Mouse (Mus musculus) liver, embryonic 14.5 days (tissue): Measurements from ENCODE around the gene Lta. TPM values are rescaled to one million over a fixed set of nuclear protein-coding genes. Genes with fewer than 3 reads are reported as not detected.

ENCODE experiments used
- ATAC-seq: fragments of 200-750 bp; cut with Nextera tagmentation; 2 replicates; pipeline ENCODE4 v1.8.0; 2017; ENCODE audit warnings: moderate number of reproducible peaks, mild to moderate bottlenecking, moderate library complexity; ENCODE audit not compliant: insufficient read depth
- DNase-seq, 3 experiments: peaks; one replicate each; pipeline ENCODE4 v3.0.0-alpha.2; 2012 to 2013; ENCODE audit warnings: low read depth in 3 of 3, low spot score in 3 of 3
- H3K27ac ChIP-seq: fragments of 300-500 bp; sonication (generic); 2 replicates; pipeline ENCODE4 v1.5.1; 2014; ENCODE audit warnings: moderate library complexity, mild to moderate bottlenecking, control low read depth, inconsistent platforms
- H3K27me3 ChIP-seq: fragments of 300-500 bp; sonication (generic); 2 replicates; pipeline ENCODE4 v1.6.1; 2014; ENCODE audit warnings: mild to moderate bottlenecking, low read length, moderate library complexity; ENCODE audit not compliant: control insufficient read depth, insufficient read depth
- H3K36me3 ChIP-seq: fragments of 300-500 bp; sonication (generic); replicated peaks from 2 replicates; pipeline ENCODE4 v1.6.1; 2014; ENCODE audit warnings: low read depth; ENCODE audit not compliant: control insufficient read depth, insufficient read depth
- H3K4me1 ChIP-seq, 2 experiments: fragments of 200-500 bp in 1 of 2; fragments of 300-500 bp in 1 of 2; sonication (generic) in 1 of 2; replicated peaks; 2 replicates each; pipeline ENCODE4 v1.6.1; 2012 to 2014; ENCODE audit warnings: antibody characterized with exemption in 1 of 2, inconsistent platforms in 1 of 2, low read length in 1 of 2; ENCODE audit not compliant: control insufficient read depth in 2 of 2, insufficient read depth in 2 of 2
- H3K4me2 ChIP-seq: fragments of 300-500 bp; sonication (generic); 2 replicates; pipeline ENCODE4 v1.6.1; 2014; ENCODE audit warnings: low read depth, mild to moderate bottlenecking, control low read depth, moderate library complexity
- H3K4me3 ChIP-seq, 2 experiments: fragments of 200-500 bp in 1 of 2; fragments of 300-500 bp in 1 of 2; sonication (generic) in 1 of 2; 2 replicates each; pipeline ENCODE4 v1.5.1; 2012 to 2014; ENCODE audit warnings: low read depth in 2 of 2, low read length in 2 of 2, mild to moderate bottlenecking in 2 of 2, control low read depth in 1 of 2, inconsistent platforms in 1 of 2, moderate library complexity in 1 of 2; ENCODE audit not compliant: insufficient read depth in 1 of 2
- H3K9ac ChIP-seq: fragments of 300-500 bp; sonication (generic); replicated peaks from 2 replicates; pipeline ENCODE4 v1.6.1; 2014; ENCODE audit warnings: mild to moderate bottlenecking, control low read depth, moderate library complexity
- H3K9me3 ChIP-seq: fragments of 300-500 bp; sonication (generic); 2 replicates; pipeline ENCODE4 v1.6.1; 2016; ENCODE audit warnings: low read length, mixed read lengths; ENCODE audit not compliant: control insufficient read depth
- CTCF ChIP-seq: IDR thresholded peaks from 2 replicates; pipeline ENCODE4 v1.5.1; 2016; ENCODE audit warnings: antibody characterized with exemption, low read depth, control low read depth
- EP300 ChIP-seq: IDR thresholded peaks from 2 replicates; pipeline ENCODE4 v1.6.1; 2016; ENCODE audit warnings: antibody characterized with exemption, low read depth
- WGBS: fragments of 180-500 bp; shearing (Covaris S2); extraction: QIAGEN DNeasy Blood & Tissue Kit; methylation state at CpG from one replicate; pipeline ENCODE4 v1.1.7; 2014; ENCODE audit not compliant: insufficient replicate concordance; 5-methylcytosine and 5-hydroxymethylcytosine counted together
- polyA plus RNA-seq, 2 experiments: library from polyadenylated mRNA; depleted of rRNA in 1 of 2; stranded (reverse) in 1 of 2; unstranded in 1 of 2; fragments of >200 nt; fragmentation: Nextera tagmentation in 1 of 2; extraction: Ambion mirVana in 1 of 2; gene quantifications; 2 replicates each; pipeline versions ENCODE4 v1.2.1 to v1.2.3; 2012 to 2014

Gene Lta
- polyA plus RNA-seq, 2 experiments: 0.07 TPM; not detected in 1

DNA sequence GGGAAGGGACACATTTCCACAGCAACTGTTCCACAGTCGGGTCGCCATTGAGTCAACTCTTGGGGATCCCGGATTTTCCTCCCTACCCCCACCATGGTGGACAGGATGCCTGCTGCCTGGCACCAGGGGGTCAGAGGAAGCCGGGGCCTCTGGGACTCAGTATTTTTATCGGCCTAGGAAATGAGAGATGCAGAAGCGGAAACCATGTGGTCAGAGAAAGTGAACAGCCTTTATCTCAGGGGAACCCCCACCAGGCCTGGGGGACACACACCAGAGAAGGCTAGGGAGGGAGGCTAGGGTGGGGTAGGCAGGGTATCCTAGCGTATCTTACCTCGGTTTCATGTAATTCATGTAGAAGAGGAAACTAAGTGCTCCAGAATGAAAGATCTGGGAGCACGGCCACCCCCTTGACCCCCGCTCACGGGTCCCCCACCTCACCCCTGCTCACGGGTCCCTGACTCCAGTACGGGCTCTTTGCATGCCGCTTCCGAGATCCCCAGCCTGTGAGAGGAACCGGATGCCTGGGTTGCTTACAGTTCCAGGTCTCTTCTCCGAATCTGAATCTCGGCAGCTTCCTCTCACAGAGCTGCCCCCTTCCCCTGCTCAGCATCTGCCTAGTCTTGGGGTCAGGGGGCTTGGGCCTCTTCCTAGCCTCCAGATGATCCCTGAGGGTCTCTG is 13.5 kb upstream of the Lta start:
- Histone ChIP-seq H3K36me3 (no peaks in the 10 kb centered on the region; the same call in 1 of the 2 replicates), H3K27ac (no peak overlapping the region), H3K4me2 (no peak overlapping the region), H3K4me1 (peaks cover 0 to 9% of the 10 kb centered on the region in 2 experiments; a peak in 1 of 4 replicates), H3K27me3 (no peaks in the 10 kb centered on the region), H3K9ac (no peak overlapping the region), H3K9me3 (no peaks in the 10 kb centered on the region), H3K4me3 (no peak overlapping the region)
- peak; percentile 48; the same call in 1 of the 2 replicates for ATAC-seq
- TF ChIP-seq EP300 (peak; percentile 5; the same call in 1 of the 2 replicates), CTCF (no peak)
- DNase-seq: no peak
- WGBS: 11% methylated on average over 18 of the region's 18 CpGs

DNA sequence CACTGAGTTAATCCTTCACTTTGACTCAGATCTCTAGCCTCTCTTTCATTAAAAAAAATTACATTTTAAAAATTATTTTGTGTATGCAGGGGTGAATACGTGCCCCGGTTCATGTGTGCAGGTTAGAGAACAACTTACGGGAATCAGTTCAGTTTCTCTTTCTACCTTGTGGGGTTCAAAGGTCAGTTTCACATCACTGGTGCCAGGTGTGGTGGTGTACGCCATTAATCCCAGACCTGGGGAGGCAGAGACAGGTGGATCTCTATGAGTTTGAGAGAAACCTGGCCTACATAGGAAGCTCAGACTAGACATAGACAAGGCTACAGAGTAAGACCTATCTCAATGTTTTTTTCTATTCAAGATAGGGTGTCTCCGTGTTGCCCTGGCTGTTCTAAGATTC is 7.9 kb upstream of the Lta start:
- TF ChIP-seq EP300 (no peak), CTCF (no peak)
- H3K27me3 ChIP-seq: no peaks in the 10 kb centered on the region
- no peak overlapping the region for H3K4me2 ChIP-seq
- ATAC-seq (no peak), DNase-seq (no peak)
- no peak overlapping the region for H3K9ac ChIP-seq
- no peak overlapping the region for H3K27ac ChIP-seq
- WGBS: 73% methylated on average over 5 of the region's 5 CpGs
- H3K9me3 ChIP-seq: no peaks in the 10 kb centered on the region
- H3K36me3 ChIP-seq: no peaks in the 10 kb centered on the region
- H3K4me3 ChIP-seq: no peak overlapping the region
- H3K4me1 ChIP-seq: peaks cover 0 to 12% of the 10 kb centered on the region in 2 experiments; a peak in 2 of 4 replicates

DNA sequence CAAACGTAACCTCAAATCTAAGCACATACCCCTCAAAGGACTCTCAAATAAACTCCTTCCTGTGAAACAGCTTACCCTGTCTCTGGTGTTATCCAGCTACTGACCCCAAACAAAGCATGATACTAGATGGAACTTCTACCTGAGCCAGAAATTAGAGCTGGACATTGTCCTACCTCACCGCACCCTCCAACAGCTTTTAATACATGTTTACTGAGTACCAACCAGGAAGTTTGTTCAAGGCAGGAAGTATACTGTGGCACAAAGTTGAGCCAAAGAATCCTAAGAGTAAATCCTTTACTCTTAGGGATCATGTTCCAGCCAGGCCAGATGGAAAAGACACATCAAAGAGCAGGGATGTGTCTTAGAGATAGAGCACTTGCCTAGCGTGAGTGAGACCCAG is 5.4 kb upstream of the Lta start:
- Histone ChIP-seq H3K27ac (no peak overlapping the region), H3K9me3 (no peaks in the 10 kb centered on the region), H3K4me1 (peaks cover 0 to 10% of the 10 kb centered on the region in 2 experiments; a peak in 2 of 4 replicates), H3K27me3 (no peaks in the 10 kb centered on the region), H3K4me2 (no peak overlapping the region), H3K9ac (no peak overlapping the region), H3K4me3 (no peak overlapping the region), H3K36me3 (no peaks in the 10 kb centered on the region)
- WGBS: 54% methylated on average over 3 of the region's 3 CpGs
- ATAC-seq: no peak
- no peak for DNase-seq
- no peak for TF ChIP-seq CTCF
- TF ChIP-seq EP300: no peak

DNA sequence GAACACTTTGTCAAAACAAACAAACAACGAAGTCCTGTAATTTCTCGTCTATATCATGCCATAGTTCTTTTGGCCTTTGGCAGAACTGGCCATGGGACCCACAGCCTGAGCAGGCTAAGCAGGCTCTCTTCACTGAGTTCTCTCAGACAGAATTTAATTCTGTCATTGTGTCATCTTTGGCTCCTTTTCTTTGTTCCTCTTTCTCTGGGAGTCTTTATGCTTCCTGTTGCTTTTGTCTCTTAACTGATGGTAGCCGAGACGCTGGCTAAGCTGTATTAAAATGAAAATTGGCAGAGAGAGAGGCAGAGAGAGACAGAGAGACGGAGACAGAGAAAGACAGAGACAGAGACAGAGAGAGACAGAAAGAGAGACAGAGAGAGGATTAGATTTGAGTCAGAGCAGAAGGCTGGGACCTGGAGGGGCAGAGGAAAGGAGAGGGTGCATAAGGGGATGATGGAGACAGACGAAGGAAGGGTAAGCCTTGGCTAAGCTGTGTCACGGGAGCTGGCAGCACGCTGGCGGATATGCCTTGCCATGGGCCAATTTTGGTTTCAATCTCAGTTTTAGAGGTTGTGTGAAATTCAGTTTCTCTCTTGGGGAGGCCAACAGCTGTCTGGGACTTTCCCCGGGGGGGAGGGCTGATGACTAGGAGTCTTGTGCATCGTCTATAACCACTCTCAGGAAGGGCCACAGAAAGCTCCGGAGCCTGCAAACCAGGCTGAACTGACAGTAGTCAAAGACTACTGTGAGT is 4.8 kb upstream of the Lta start:
- no peak overlapping the region for H3K9ac ChIP-seq
- H3K4me3 ChIP-seq: no peak overlapping the region
- H3K27ac ChIP-seq: no peak overlapping the region
- no peaks in the 10 kb centered on the region for H3K36me3 ChIP-seq
- H3K27me3 ChIP-seq: no peaks in the 10 kb centered on the region; the same call in 1 of the 2 replicates
- TF ChIP-seq EP300: no peak
- TF ChIP-seq CTCF: no peak
- peaks cover 0 to 10% of the 10 kb centered on the region in 2 experiments; a peak in 2 of 4 replicates for H3K4me1 ChIP-seq
- ATAC-seq (no peak), DNase-seq (no peak)
- WGBS: 38% methylated on average over 12 of the region's 12 CpGs
- H3K9me3 ChIP-seq: no peaks in the 10 kb centered on the region
- H3K4me2 ChIP-seq: no peak overlapping the region

DNA sequence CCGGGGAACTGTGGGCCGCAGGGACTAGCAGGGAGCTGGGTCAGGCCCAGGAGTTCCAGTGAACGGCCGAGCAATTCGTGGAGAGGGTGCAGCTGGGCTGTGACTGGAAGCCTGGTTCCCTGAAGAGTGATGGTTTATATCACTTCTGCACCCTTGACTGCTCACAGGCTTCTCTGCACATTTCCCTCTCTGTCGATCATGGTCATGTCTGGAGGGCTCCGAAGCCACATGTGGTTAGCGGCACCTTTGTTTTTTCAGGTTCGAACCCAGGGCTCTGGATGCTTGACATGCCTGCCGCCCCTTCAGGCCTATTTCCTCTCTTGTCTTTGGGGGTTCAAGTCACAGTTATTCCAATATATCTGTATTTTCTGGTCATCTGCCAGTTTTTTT is 224 bp upstream of the Lta start:
- peaks cover 0 to 10% of the 10 kb centered on the region in 2 experiments; a peak in 2 of 4 replicates for H3K4me1 ChIP-seq
- H3K36me3 ChIP-seq: no peaks in the 10 kb centered on the region
- H3K4me3 ChIP-seq: no peak overlapping the region
- WGBS: 45% methylated on average over 10 of the region's 10 CpGs
- H3K27me3 ChIP-seq: peaks cover 20% of the 10 kb centered on the region
- no peak for ATAC-seq
- H3K27ac ChIP-seq: no peak overlapping the region
- H3K9ac ChIP-seq: no peak overlapping the region
- TF ChIP-seq EP300 (no peak), CTCF (no peak)
- no peak for DNase-seq
- H3K4me2 ChIP-seq: no peak overlapping the region
- no peaks in the 10 kb centered on the region for H3K9me3 ChIP-seq
